Mouse (Mus musculus) thymus, adult 2 months (tissue): Measurements from ENCODE around the gene Fxr1. TPM values are rescaled to one million over a fixed set of nuclear protein-coding genes. Genes with fewer than 3 reads are reported as not detected.

Experiments
- DNase-seq: peaks from one replicate; pipeline ENCODE4 v3.0.0; 2021
- H3K27ac ChIP-seq: fragments of 200-500 bp; 2 replicates; pipeline ENCODE4 v1.5.1; 2012; ENCODE audit warnings: low read length, control low read depth; ENCODE audit not compliant: control insufficient read depth, insufficient read depth
- H3K27me3 ChIP-seq: fragments of 200-500 bp; 2 replicates; pipeline ENCODE4 v1.6.1; 2012; ENCODE audit warnings: mild to moderate bottlenecking, low read length, moderate library complexity, mixed read lengths; ENCODE audit not compliant: control insufficient read depth, insufficient read depth
- H3K36me3 ChIP-seq: fragments of 200-500 bp; 2 replicates; pipeline ENCODE4 v1.6.1; 2012; ENCODE audit warnings: mild to moderate bottlenecking, low read length, moderate library complexity; ENCODE audit not compliant: control insufficient read depth, insufficient read depth
- H3K4me1 ChIP-seq: fragments of 200-500 bp; replicated peaks from 2 replicates; pipeline ENCODE4 v1.6.1; 2012; ENCODE audit warnings: low read length; ENCODE audit not compliant: control insufficient read depth, insufficient read depth
- H3K4me3 ChIP-seq: fragments of 200-500 bp; 2 replicates; pipeline ENCODE4 v1.5.1; 2012; ENCODE audit warnings: mild to moderate bottlenecking, low read length, control low read depth, moderate library complexity; ENCODE audit not compliant: control insufficient read depth, insufficient read depth
- CTCF ChIP-seq: fragments of 200-500 bp; IDR thresholded peaks from 2 replicates; pipeline ENCODE4 v1.5.1; 2012; ENCODE audit warnings: mild to moderate bottlenecking, control low read depth, low read length, moderate library complexity, borderline replicate concordance; ENCODE audit not compliant: control insufficient read depth, poor library complexity, insufficient read depth; ENCODE audit errors: extremely low read depth
- POLR2A ChIP-seq: fragments of 200-500 bp; IDR thresholded peaks from 2 replicates; pipeline ENCODE4 v1.6.1; 2012; ENCODE audit warnings: mild to moderate bottlenecking, low read length, control low read depth, moderate library complexity; ENCODE audit not compliant: control insufficient read depth, poor library complexity, insufficient read depth; ENCODE audit errors: extremely low read depth
- WGBS: fragments of 180-500 bp; shearing (Covaris S2); methylation state at CpG from one replicate; pipeline ENCODE4 v1.1.7; 2018; 5-methylcytosine and 5-hydroxymethylcytosine counted together
- polyA plus RNA-seq: library from polyadenylated mRNA; depleted of rRNA; stranded (reverse); fragments of >200 nt; gene quantifications from 2 replicates; pipeline ENCODE4 v1.2.3, GENCODE M21; 2012

Fxr1 gene
- polyA plus RNA-seq, 1 experiment, result 14.6 TPM

DNA sequence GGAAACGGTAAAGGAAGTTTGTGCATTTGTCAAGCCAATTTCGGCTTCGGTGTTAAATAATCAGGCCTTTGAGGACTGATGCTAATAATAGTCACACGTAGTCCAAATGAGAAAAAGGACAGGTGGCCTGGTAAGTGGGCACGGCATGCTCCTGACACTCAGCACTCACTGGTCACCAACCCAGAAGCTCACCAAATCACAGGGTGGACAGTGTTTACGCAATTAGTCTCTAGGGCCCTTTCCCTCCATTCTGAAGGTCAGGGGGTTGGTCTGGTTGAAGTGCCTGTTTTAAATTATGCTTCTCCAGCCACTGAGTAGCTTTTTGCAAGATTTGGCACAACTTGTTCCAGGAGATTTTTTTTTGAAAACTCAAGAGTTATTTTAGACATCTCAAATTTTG, 11.6 kb upstream of the Fxr1 start:
- H3K36me3 ChIP-seq, result no peaks in the 10 kb centered on the region
- H3K4me1 ChIP-seq, result no peaks in the 10 kb centered on the region
- no peaks in the 10 kb centered on the region for H3K27me3 ChIP-seq
- no peak overlapping the region for H3K27ac ChIP-seq
- 94% methylated on average over 6 of the region's 6 CpGs for WGBS
- TF ChIP-seq CTCF (no peak), POLR2A (no peak)
- no peak for DNase-seq
- no peak overlapping the region for H3K4me3 ChIP-seq

DNA sequence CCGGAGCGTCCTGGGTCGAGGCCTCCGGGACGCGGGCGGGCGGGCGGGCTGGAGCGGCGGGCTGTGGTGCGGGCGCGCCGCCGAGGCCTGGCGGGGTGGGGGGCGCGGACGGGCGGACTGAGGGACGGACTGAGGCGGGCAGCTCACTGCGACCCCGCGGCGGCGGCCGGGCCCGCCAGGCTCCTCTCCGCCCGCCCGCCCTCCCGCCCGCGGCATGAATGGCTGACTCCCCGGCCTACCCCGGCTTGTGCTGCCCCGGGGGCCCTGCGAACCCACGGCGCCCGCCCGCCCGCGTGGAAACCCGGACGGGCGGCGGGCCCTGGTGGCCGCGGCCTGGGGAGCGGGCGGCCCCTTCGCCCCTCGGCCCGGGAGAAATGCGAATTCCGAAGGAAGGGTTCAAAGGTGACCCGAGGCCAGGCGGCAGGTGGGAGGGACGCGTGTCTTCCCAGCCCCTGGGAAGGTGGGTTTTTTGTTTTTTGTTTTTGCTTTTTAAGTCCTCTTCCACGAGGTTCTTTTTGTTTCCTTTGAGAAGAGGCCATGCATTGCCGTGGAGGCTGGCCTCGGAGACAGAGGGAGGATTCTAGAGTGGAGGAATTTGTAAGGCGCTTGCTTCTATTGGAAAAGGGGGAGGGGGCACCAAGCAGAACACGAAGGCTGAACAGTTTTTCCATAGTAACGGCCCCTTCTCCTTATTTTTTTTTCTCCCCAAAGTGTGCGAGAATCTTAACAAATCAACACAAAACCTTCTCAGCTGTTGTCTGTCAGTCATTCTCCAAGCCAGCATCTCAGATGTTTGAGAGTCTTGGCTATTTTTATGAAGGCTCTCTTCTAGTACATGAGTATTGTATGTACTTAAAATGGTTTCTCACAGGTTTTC, 877 bp downstream of the Fxr1 start:
- DNase-seq, result peak; percentile 24
- peak overlapping the region; percentile 97 for H3K4me3 ChIP-seq
- H3K27ac ChIP-seq, result no peak overlapping the region
- no peak for TF ChIP-seq POLR2A
- no peak for TF ChIP-seq CTCF
- no peaks in the 10 kb centered on the region for H3K36me3 ChIP-seq
- WGBS, result under 1% methylated on average over 65 of the region's 70 CpGs
- no peaks in the 10 kb centered on the region for H3K27me3 ChIP-seq
- H3K4me1 ChIP-seq, result peaks cover 3% of the 10 kb centered on the region

DNA sequence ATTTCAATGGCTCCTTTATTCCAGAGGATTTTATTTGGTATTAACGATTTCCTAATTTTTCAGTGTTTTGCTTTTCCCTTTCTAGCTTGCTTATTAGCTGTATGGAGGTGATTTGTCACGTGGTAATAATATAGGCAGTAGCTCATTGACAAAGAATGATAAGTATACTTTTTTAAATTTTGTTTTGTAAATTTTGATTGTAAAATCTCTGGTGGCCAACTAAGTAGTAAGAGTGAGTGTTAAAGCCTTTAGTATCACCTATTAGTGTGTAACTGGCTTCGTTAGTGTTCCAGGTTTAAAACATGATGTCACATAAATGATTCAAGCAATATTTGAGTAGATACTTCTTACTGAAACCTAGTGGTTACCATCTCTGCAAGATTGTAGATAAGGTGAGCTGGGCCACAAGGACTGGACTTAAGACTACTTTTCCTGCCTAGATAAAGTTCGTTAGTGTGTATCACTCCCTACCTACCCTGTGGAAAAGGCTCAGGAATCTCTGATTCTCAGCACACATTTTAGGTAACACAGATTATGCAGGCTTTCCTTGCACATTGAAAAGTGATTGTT, 1.6 kb downstream of the Fxr1 start:
- DNase-seq, result no peak
- WGBS, result 63% methylated on average over 4 of the region's 4 CpGs
- Histone ChIP-seq H3K27ac (no peak overlapping the region), H3K36me3 (no peaks in the 10 kb centered on the region), H3K27me3 (no peaks in the 10 kb centered on the region), H3K4me1 (peaks cover 3% of the 10 kb centered on the region), H3K4me3 (no peak overlapping the region)
- TF ChIP-seq POLR2A (no peak), CTCF (no peak)

DNA sequence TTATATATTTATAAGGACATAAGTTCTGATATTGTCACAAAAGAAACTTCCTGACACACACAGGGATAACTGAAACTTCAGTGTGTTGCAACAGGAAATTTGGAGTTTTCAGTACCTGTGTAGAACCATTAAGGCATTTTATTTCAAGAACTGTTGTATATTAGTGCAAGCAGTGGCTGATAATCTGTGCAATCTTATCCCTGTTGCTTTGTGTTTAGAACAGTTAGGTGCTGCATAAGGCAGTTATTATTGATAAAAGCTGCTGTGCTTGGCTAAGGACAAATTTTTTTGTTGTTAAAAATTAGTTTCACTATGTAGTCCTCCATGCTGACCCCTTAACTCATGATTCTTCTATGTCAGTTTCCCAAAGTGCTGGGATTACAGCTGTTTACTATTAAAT, 9.2 kb downstream of the Fxr1 start:
- no peak for DNase-seq
- no peaks in the 10 kb centered on the region for H3K4me1 ChIP-seq
- no peaks in the 10 kb centered on the region for H3K27me3 ChIP-seq
- no peak for TF ChIP-seq POLR2A
- TF ChIP-seq CTCF, result no peak
- no peak overlapping the region for H3K27ac ChIP-seq
- H3K36me3 ChIP-seq, result no peaks in the 10 kb centered on the region
- no peak overlapping the region for H3K4me3 ChIP-seq

DNA sequence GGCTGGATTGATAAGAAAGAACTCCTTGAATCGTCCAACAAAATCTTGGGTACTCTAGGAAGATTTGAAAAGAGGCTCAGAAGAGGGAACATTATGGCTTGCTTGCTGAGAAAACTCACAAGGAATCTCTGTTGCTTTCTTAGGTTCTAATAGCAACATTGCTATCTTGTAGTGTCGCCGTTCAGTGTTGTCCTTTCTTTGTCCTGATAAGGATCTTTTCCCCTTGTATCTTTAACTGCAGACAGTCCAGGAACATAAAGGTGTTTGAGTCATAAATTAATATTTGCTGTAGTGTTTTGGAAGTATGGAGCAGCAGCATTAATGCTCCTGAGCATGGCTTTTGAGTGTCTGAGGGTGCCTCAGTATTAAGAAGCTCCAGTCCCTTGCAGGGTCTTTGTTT, 10.9 kb downstream of the Fxr1 start:
- no peaks in the 10 kb centered on the region for H3K4me1 ChIP-seq
- 92% methylated on average over 3 of the region's 3 CpGs for WGBS
- TF ChIP-seq CTCF, result no peak
- TF ChIP-seq POLR2A, result no peak
- DNase-seq, result no peak
- no peak overlapping the region for H3K27ac ChIP-seq
- no peaks in the 10 kb centered on the region for H3K27me3 ChIP-seq
- H3K4me3 ChIP-seq, result no peak overlapping the region
- no peaks in the 10 kb centered on the region for H3K36me3 ChIP-seq

DNA sequence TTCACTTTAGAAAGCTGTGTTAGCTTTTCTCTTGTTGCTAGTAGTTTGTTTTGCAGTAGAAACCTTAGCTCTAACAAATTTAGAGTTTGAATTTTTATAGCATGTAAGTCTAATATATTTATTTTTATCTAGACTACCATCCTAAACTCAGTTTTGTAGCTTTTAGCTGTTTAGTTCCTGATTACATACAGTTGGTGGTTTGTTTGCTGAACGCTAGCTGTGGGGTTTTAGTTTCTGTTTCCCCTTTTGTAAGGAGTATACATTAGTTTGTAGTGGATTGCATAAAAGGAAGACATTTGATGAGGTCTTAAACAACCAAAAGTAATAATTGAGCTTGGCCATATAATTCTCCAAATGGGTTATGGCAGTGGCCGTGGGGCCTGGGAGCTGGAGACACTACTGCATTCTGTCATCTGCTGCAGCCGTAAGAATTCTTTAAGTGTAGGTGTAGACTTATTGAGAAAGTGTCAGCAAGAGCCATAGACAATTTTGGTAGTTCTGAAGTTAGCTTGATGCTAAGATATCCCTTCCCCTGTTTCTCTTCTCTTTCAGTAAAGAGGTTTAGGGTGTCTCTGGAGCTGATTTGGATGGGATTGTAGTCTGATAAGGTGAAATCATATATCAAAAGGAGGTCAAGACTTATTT, 14.1 kb downstream of the Fxr1 start:
- Histone ChIP-seq H3K36me3 (no peaks in the 10 kb centered on the region), H3K27me3 (no peaks in the 10 kb centered on the region), H3K4me3 (no peak overlapping the region), H3K27ac (no peak overlapping the region), H3K4me1 (no peaks in the 10 kb centered on the region)
- WGBS, result 37% methylated on average over 3 of the region's 3 CpGs
- TF ChIP-seq CTCF, result no peak
- no peak for TF ChIP-seq POLR2A
- no peak for DNase-seq
